Comparison of ENCODE assay signal across 10 mouse cellular contexts in genomic region chr11:18929779-18930728, GRCm38 (mm10).
DNase-seq lines count a peak whose midpoint lies in the region; ATAC-seq lines count a peak whose summit lies in the region.
"Had no signal": no experiment of that assay in that cellular context is flagged by ENCODE, and none has a peak within 500 bp of the region (broad histone marks: within the 10 kb centered on the region; RNA-seq: fewer than 3 reads in every experiment).

No protein-coding gene starts in this region.

- H3K27me3 ChIP-seq in heart, embryonic 15.5 days: no peaks in the 10 kb centered on the region
- H3K27me3 ChIP-seq in forebrain, embryonic 14.5 days (replicated peaks; ENCODE audit: control insufficient read depth, insufficient read depth, low read length): no peaks in the 10 kb centered on the region
- peaks cover 32% of the 10 kb centered on the region; the same call in 1 of the 2 replicates for H3K27me3 ChIP-seq in limb, embryonic 10.5 days (ENCODE audit: low read depth, poor library complexity, severe bottlenecking)
- H3K27me3 ChIP-seq: lung, embryonic 15.5 days had no signal

- H3K9ac ChIP-seq in heart, embryonic 15.5 days: no peak overlapping the region
- 0 out of 2 replicates have a peak overlapping the region, but pooled peaks have one; percentile 7 for H3K9ac ChIP-seq in forebrain, embryonic 14.5 days (ENCODE audit: low read length)
- H3K9ac ChIP-seq: lung, embryonic 15.5 days had no signal

- intact Hi-C loops in heart, postnatal 14 days (cut with DNase I): no loop called here

- H3K36me3 ChIP-seq in heart, embryonic 15.5 days: no peaks in the 10 kb centered on the region
- H3K36me3 ChIP-seq in forebrain, embryonic 14.5 days (ENCODE audit: control insufficient read depth, insufficient read depth, low read length): no peaks in the 10 kb centered on the region
- peaks cover 18% of the 10 kb centered on the region for H3K36me3 ChIP-seq in limb, embryonic 10.5 days
- H3K36me3 ChIP-seq: lung, embryonic 15.5 days had no signal

- no peak overlapping the region for H3K4me3 ChIP-seq in heart, embryonic 15.5 days
- H3K4me3 ChIP-seq in forebrain, embryonic 14.5 days (ENCODE audit: low read depth, low read length): no peak overlapping the region
- H3K4me3 ChIP-seq in limb, embryonic 10.5 days: peak overlapping the region; percentile 4; the same call in 1 of the 2 replicates
- H3K4me3 ChIP-seq: lung, embryonic 15.5 days had no signal

- no peak overlapping the region for H3K4me2 ChIP-seq in heart, embryonic 15.5 days
- peak overlapping the region; percentile 16; the same call in 1 of the 2 replicates for H3K4me2 ChIP-seq in forebrain, embryonic 14.5 days (ENCODE audit: low read length)
- H3K4me2 ChIP-seq: lung, embryonic 15.5 days had no signal

- no peak for DNase-seq in heart, postnatal 14 days
- peak; percentile 73 for DNase-seq in forebrain, embryonic 14.5 days (ENCODE audit: low spot score)
- DNase-seq in limb, embryonic 10.5 days (ENCODE audit: low spot score): no peak
- peak; percentile 64 for DNase-seq in retina, postnatal 1 day
- no peak for DNase-seq in embryo, embryonic 11 days
- DNase-seq in frontal cortex, postnatal 14 days (ENCODE audit: low spot score in 2 of 2): no peak
- no peak for DNase-seq in urinary bladder, adult 2 months (ENCODE audit: low spot score)
- DNase-seq: kidney, postnatal 4 days had no signal

- no peak for ATAC-seq in heart, embryonic 15.5 days (replicated peaks; ENCODE audit: insufficient number of reproducible peaks, insufficient read depth, low FRiP score, low read depth)
- ATAC-seq in forebrain, embryonic 14.5 days: peak; percentile 59

- peaks cover 38% of the 10 kb centered on the region for H3K4me1 ChIP-seq in heart, embryonic 15.5 days (replicated peaks)
- H3K4me1 ChIP-seq in forebrain, embryonic 14.5 days (ENCODE audit: control insufficient read depth, insufficient read depth, low read length): peaks cover 26% of the 10 kb centered on the region
- peaks cover 32% of the 10 kb centered on the region for H3K4me1 ChIP-seq in limb, embryonic 10.5 days

- WGBS in heart, embryonic 15.5 days: 83% methylated on average over 17 of the region's 17 CpGs
- 31% methylated on average over 17 of the region's 17 CpGs for WGBS in forebrain, embryonic 14.5 days
- 41% methylated on average over 17 of the region's 17 CpGs for WGBS in limb, embryonic 10.5 days

- H3K27ac ChIP-seq in heart, embryonic 15.5 days: 0 out of 2 replicates have a peak overlapping the region, but pooled peaks have one; percentile 10
- 0 out of 2 replicates have a peak overlapping the region, but pooled peaks have one; percentile 35 for H3K27ac ChIP-seq in forebrain, embryonic 14.5 days (ENCODE audit: low read depth, low read length)
- no peak overlapping the region for H3K27ac ChIP-seq in limb, embryonic 10.5 days
- H3K27ac ChIP-seq: lung, embryonic 15.5 days had no signal

- no peaks in the 10 kb centered on the region for H3K9me3 ChIP-seq in heart, embryonic 15.5 days (replicated peaks)
- no peaks in the 10 kb centered on the region for H3K9me3 ChIP-seq in forebrain, embryonic 14.5 days (replicated peaks; ENCODE audit: control insufficient read depth, low read length)
- H3K9me3 ChIP-seq in limb, embryonic 10.5 days (replicated peaks): no peaks in the 10 kb centered on the region
- H3K9me3 ChIP-seq: lung, embryonic 15.5 days had no signal

Comparison
In these comparisons a context has a peak if more than half of its experiments do, and no peak if none do; other contexts are left out.
1. DNase-seq: peak in forebrain, embryonic 14.5 days (single experiment) and retina, postnatal 1 day (single experiment); none in heart, postnatal 14 days (0 of 2), limb, embryonic 10.5 days (single experiment), embryo, embryonic 11 days (single experiment), frontal cortex, postnatal 14 days (0 of 2) and urinary bladder, adult 2 months (single experiment).